Mouse (Mus musculus) liver, embryonic 14.5 days (tissue): ENCODE measurements at regions not wholly inside any gene's neighbourhood (a gene's known extent, or its start where the extent isn't known, plus 50 kb on each side); places are given as distances from the start of the nearest gene placed in this dataset.

Experiments
- CTCF ChIP-seq: IDR thresholded peaks from 2 replicates; pipeline ENCODE4 v1.5.1; 2016; ENCODE audit warnings: antibody characterized with exemption, low read depth, control low read depth
- EP300 ChIP-seq: IDR thresholded peaks from 2 replicates; pipeline ENCODE4 v1.6.1; 2016; ENCODE audit warnings: antibody characterized with exemption, low read depth

DNA sequence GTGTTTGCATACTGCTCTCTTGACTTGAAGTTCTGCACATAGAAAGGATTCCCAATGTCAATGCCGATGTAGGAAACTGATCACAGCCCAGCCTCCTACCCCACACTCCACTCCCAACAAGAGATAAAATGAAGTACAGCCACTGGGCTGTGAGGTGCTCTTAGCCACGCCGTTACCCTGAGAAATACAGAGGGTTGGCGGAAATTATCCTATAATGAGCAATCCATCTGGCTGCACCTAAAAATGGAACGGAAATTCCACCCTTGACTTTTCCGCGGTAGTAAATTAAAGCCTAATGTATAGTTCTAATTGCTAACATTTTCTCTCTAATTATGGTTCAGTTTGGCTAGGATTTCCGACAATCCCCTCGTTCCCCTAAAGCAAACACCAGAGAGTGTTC is 97.2 kb upstream of the Otx2 start:
- TF ChIP-seq CTCF = no peak
- TF ChIP-seq EP300 = no peak
